Mouse (Mus musculus) adrenal gland, postnatal 4 days (tissue): Measurements from ENCODE around the gene Olfr731. TPM values are rescaled to one million over a fixed set of nuclear protein-coding genes. Genes with fewer than 3 reads are reported as not detected.

Source experiments
- DNase-seq, 2 experiments: peaks; one replicate each; pipeline ENCODE4 v3.0.0; 2021 to 2022; ENCODE audit warnings: low spot score in 2 of 2, mixed read lengths in 2 of 2
- long read RNA-seq, 2 experiments: library from polyadenylated mRNA; stranded (forward); transcript quantifications; one replicate each; pipeline ENCODE4 v2.0.0; 2021
- total RNA-seq, 2 experiments: library from RNA; stranded (reverse); gene quantifications; 2 replicates each; pipeline ENCODE4 v1.2.3; 2021

Gene Olfr731
- not detected for total RNA-seq
- long read RNA-seq, experiment 1: 0 reads
- long read RNA-seq, experiment 2: 0 reads

DNA sequence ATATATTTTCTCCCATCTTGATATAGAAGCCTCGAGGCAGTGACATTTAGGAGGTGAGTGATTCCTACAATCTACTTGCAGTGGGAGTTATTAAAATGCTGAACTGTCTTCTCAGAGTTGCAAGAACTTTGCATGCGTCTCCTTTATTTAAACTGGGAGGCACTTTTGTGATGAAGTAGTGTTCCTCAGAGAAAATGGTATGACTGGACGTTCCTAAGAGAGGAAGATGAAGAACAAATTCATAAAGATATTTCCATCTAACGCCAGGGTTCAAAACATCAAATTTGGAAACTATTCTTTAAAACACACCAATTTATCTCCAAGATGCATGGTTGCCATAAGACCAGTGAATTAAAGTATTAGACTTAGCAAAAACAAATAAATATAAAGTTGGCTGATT, at the start of gene Olfr731:
Gene Olfr731, minus strand, starts transcription at position 101 of the 400 bp plus-strand sequence.
- no peak for DNase-seq

DNA sequence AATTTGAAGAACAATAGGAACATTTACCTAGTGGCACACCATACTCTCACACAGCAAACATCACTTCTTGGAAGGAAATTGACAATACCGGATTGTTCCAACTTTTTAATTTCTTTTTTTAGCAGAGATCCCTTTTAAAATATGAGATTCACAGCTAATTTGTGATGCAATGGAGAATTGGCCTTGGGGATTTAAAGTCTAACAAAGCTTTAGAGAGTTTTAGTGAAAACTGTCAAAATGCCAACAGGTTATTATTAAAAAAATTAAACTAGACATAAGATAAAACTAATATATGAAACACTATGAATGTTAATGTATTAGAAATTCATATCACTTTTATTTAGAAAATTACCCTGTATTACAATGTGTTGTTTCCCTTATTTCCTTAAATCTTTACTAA, 42.4 kb upstream of the Olfr731 start, which contains the start of gene Olfr732:
Gene Olfr732, minus strand, starts transcription at position 101 of the 400 bp plus-strand sequence.
- DNase-seq: no peak

DNA sequence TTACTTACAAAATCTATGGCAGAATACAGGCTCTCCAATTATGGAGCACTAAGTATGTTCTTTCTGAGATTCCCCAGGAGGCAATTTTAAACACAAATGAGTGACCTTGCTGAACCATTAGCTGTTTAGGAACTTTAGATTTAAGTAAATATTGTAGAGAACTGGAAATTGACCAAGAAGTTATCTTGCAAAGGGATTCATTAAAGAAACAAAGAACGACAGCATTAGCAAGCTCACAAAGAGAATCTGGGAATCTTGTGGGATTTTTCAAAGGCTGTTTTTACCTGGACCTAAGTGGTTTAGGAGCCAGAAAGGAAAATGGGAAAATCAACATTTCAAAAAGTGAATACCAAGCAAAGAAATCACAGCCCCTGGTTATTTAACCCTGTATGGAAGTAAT, 53.6 kb downstream of the Olfr731 start, which contains the start of gene Olfr730:
Gene Olfr730, minus strand, starts transcription at position 101 of the 400 bp plus-strand sequence.
- DNase-seq: no peak

Other genes with a start within 250 kb of the Olfr731 start
- not detected for gene Olfr725, start 201.5 kb downstream of the Olfr731 start, total RNA-seq
- not detected for gene Olfr726, start 150.9 kb downstream of the Olfr731 start, total RNA-seq
- gene Olfr727, start 118.7 kb downstream of the Olfr731 start, total RNA-seq: not detected
- not detected for gene Olfr728, start 99.2 kb downstream of the Olfr731 start, total RNA-seq
- not detected for gene Olfr729, start 89.0 kb downstream of the Olfr731 start, total RNA-seq
- not detected for gene Olfr730, start 53.7 kb downstream of the Olfr731 start, total RNA-seq
- not detected for gene Olfr732, start 42.3 kb upstream of the Olfr731 start, total RNA-seq
- not detected for gene Olfr733, start 59.7 kb upstream of the Olfr731 start, total RNA-seq
- gene Olfr734, start 84.9 kb upstream of the Olfr731 start, total RNA-seq: not detected
- gene Olfr735, start 107.0 kb upstream of the Olfr731 start, total RNA-seq: not detected
- gene Tlr11, start 116.0 kb upstream of the Olfr731 start, total RNA-seq: under 1 TPM in 1 of 2 experiments, not detected in 1; 0.23 TPM
- not detected for gene Olfr736, start 139.3 kb upstream of the Olfr731 start, total RNA-seq
- not detected for gene Olfr738, start 165.7 kb upstream of the Olfr731 start, total RNA-seq
- not detected for gene Olfr739, start 176.8 kb upstream of the Olfr731 start, total RNA-seq
- gene Olfr740, start 203.7 kb upstream of the Olfr731 start, total RNA-seq: not detected
- not detected for gene Olfr741, start 230.9 kb upstream of the Olfr731 start, total RNA-seq